Mouse (Mus musculus) heart, postnatal 0 days (tissue): ENCODE results near the gene Pde6g.
A peak's percentile ranks its signal among the peaks of the same experiment; 100 is the strongest.

Source experiments
- CTCF ChIP-seq: IDR thresholded peaks from 2 replicates; pipeline ENCODE4 v1.5.1; 2016; ENCODE audit warnings: antibody characterized with exemption, control low read depth, low read depth
- EP300 ChIP-seq: IDR thresholded peaks from 2 replicates; pipeline ENCODE4 v1.6.1; 2016; ENCODE audit warnings: antibody characterized with exemption, low read depth

DNA sequence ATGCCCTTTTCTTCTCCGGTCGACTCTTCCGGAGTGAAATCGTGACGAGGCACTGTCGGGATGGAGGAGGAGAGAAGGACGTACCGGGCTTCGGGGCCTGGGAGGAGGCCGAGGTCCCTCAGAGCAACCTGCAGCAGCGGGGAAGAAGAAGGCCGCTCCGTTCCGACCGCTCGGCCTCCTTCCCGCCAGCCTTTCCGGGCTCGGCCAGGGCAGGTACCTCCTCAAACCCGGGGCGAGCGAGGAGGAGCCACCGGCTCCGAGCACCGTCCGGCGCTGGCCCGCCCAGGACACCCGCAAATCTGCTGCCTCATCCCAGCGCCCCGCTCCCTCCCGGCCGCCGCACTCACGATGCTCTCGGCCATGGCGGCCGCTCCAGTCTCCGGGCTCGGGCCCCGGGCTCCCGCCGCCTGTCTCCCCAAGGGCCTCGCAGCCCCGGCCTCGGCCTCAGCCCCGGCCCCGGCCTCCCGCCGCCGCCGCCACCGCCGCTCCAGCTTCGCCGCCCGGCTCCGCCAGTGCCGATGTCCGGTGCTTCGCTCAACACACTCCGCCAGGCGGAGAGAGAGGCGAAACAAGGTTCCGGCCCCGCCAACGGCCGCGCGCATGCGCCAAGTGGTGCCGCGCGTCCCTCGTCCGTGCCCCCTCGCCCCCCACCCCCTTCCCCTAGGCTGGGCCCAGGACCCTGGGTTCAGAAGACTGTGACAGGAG, 16.0 kb downstream of the Pde6g start, which contains the start of gene Nploc4:
- TF ChIP-seq CTCF = peak; percentile 5; the same call in 1 of the 2 replicates
- TF ChIP-seq EP300 = no peak
